Comparison of ENCODE assay signal across 8 mouse cellular contexts in the genomic region with DNA sequence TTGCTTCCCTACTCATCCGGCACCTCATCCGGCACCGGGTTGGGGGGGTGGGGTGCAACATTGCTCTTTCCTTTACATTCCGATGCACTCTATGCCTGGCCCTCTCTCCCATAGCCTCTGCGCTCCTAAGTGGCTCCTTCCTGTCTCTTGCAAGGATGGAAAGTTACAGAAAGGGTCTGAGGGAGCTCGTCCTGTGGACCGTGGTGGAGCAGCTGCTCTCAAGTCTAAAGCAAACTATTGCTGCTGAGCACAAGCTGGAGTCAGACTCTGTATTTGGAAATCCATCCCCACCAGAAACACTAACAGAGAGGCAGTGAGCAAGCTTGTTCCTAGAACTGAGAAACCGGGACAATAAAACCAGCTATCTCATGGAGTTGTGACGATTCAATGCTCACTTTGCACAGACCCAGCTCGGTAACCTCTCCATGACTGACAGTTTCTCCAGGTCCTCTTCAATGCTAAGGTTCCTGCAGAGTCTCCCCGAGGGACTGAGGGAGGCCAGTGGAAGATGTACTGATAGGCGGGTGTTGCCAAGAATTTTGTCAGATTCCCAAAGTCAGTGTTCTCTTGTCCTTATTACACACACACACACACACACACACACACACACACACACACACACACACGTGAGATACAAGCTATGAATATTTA. TPM values are rescaled to one million over a fixed set of nuclear protein-coding genes. Genes with fewer than 3 reads are reported as not detected.
A peak's percentile ranks its signal among the peaks of the same experiment; 100 is the strongest.
DNase-seq lines count a peak whose midpoint lies in the region; ATAC-seq and TF ChIP-seq lines count a peak whose summit lies in the region.

No protein-coding gene starts in this region.

- peaks cover 9% of the 10 kb centered on the region; the same call in 1 of the 2 replicates for H3K4me1 ChIP-seq in lung, embryonic 14.5 days (ENCODE audit: insufficient read depth)
- peaks cover 29% of the 10 kb centered on the region for H3K4me1 ChIP-seq in hindbrain, embryonic 10.5 days (replicated peaks)
- H3K4me1 ChIP-seq in liver, embryonic 15.5 days (replicated peaks): peaks cover 46% of the 10 kb centered on the region
- peaks cover 8% of the 10 kb centered on the region for H3K4me1 ChIP-seq in stomach, embryonic 15.5 days

- DNase-seq in lung, embryonic 14.5 days: peak; percentile 72
- DNase-seq in lung, postnatal 25 days (ENCODE audit: low spot score): no peak
- peak; percentile 3 for DNase-seq in brain, embryonic 18.5 days (ENCODE audit: low read depth, low spot score)
- DNase-seq in hindbrain, embryonic 10.5 days (ENCODE audit: low spot score): peak; percentile 34
- no peak for DNase-seq in gastrocnemius, adult 18-20 months (ENCODE audit: low spot score)
- no peak for DNase-seq in natural killer cell, adult 2 months (ENCODE audit: low spot score in 2 of 2)

- H3K9me3 ChIP-seq in lung, embryonic 14.5 days (ENCODE audit: low read depth, low read length): no peaks in the 10 kb centered on the region
- peaks cover 7% of the 10 kb centered on the region; the same call in 1 of the 2 replicates for H3K9me3 ChIP-seq in hindbrain, embryonic 10.5 days
- no peaks in the 10 kb centered on the region for H3K9me3 ChIP-seq in liver, embryonic 15.5 days (replicated peaks)
- H3K9me3 ChIP-seq in stomach, embryonic 15.5 days: no peaks in the 10 kb centered on the region

- H3K4me3 ChIP-seq in lung, embryonic 14.5 days (ENCODE audit: low read depth, low read length): peak overlapping the region; percentile 98
- peak overlapping the region; percentile 76 for H3K4me3 ChIP-seq in hindbrain, embryonic 10.5 days
- H3K4me3 ChIP-seq in liver, embryonic 15.5 days (replicated peaks): peak overlapping the region; percentile 86
- H3K4me3 ChIP-seq in stomach, embryonic 15.5 days (replicated peaks): peak overlapping the region; percentile 88

- under 1% methylated on average over 13 of the region's 13 CpGs for WGBS in lung, embryonic 14.5 days
- under 1% methylated on average over 13 of the region's 13 CpGs for WGBS in hindbrain, embryonic 10.5 days
- under 1% methylated on average over 13 of the region's 13 CpGs for WGBS in liver, embryonic 15.5 days (ENCODE audit: insufficient replicate concordance)
- 1% methylated on average over 13 of the region's 13 CpGs for WGBS in stomach, embryonic 15.5 days

- TF ChIP-seq CTCF in lung, embryonic 14.5 days (IDR thresholded peaks at IDR 0.05; ENCODE audit: low read depth): no peak

- H3K27me3 ChIP-seq in lung, embryonic 14.5 days (ENCODE audit: insufficient read depth, low read length): no peaks in the 10 kb centered on the region
- H3K27me3 ChIP-seq in hindbrain, embryonic 10.5 days (ENCODE audit: insufficient read depth, poor library complexity, severe bottlenecking): no peaks in the 10 kb centered on the region
- no peaks in the 10 kb centered on the region for H3K27me3 ChIP-seq in liver, embryonic 15.5 days
- no peaks in the 10 kb centered on the region for H3K27me3 ChIP-seq in stomach, embryonic 15.5 days (replicated peaks)

- H3K27ac ChIP-seq in lung, embryonic 14.5 days (ENCODE audit: low read depth): peak overlapping the region; percentile 85
- peak overlapping the region; percentile 87 for H3K27ac ChIP-seq in hindbrain, embryonic 10.5 days
- H3K27ac ChIP-seq in liver, embryonic 15.5 days (replicated peaks): peak overlapping the region; percentile 81
- peak overlapping the region; percentile 88 for H3K27ac ChIP-seq in stomach, embryonic 15.5 days

- no peaks in the 10 kb centered on the region for H3K36me3 ChIP-seq in lung, embryonic 14.5 days (ENCODE audit: insufficient read depth)
- H3K36me3 ChIP-seq in hindbrain, embryonic 10.5 days: peaks cover 8% of the 10 kb centered on the region; the same call in 1 of the 2 replicates
- no peaks in the 10 kb centered on the region for H3K36me3 ChIP-seq in liver, embryonic 15.5 days (replicated peaks)
- no peaks in the 10 kb centered on the region for H3K36me3 ChIP-seq in stomach, embryonic 15.5 days

- H3K9ac ChIP-seq in lung, embryonic 14.5 days: peak overlapping the region; percentile 82
- peak overlapping the region; percentile 77 for H3K9ac ChIP-seq in liver, embryonic 15.5 days
- H3K9ac ChIP-seq in stomach, embryonic 15.5 days: peak overlapping the region; percentile 89; the same call in 1 of the 2 replicates

- no peak for ATAC-seq in lung, embryonic 14.5 days (ENCODE audit: insufficient read depth)
- ATAC-seq in liver, embryonic 15.5 days (ENCODE audit: insufficient read depth): no peak
- ATAC-seq in stomach, embryonic 15.5 days (ENCODE audit: insufficient read depth, low FRiP score, low read depth): no peak

- H3K4me2 ChIP-seq in lung, embryonic 14.5 days: peak overlapping the region; percentile 83
- H3K4me2 ChIP-seq in liver, embryonic 15.5 days: peak overlapping the region; percentile 92
- peak overlapping the region; percentile 70 for H3K4me2 ChIP-seq in stomach, embryonic 15.5 days

RNA-seq across cellular contexts. Expression of gene Uvrag, which starts 1.0 kb away (rescaled TPM):
- polyA plus RNA-seq in lung, embryonic 14.5 days (2014; fragmentation: Nextera tagmentation; extraction: Ambion mirVana): 22.0 and 25.1 TPM in 2 replicates
- polyA plus RNA-seq in hindbrain, embryonic 10.5 days (2016; fragmentation: Nextera tagmentation; extraction: Ambion mirVana): 10.9 and 12.8 TPM in 2 replicates
- polyA plus RNA-seq in liver, embryonic 15.5 days (2015; fragmentation: Nextera tagmentation; extraction: Ambion mirVana): 8.3 and 9.7 TPM in 2 replicates
- 19.1 and 19.4 TPM in 2 replicates for polyA plus RNA-seq in stomach, embryonic 15.5 days (2015; fragmentation: Nextera tagmentation; extraction: Ambion mirVana)
- total RNA-seq in gastrocnemius, adult 18-20 months (2021): 1 to 10 TPM; 7.0 to 10.0 TPM

RNA-seq across cellular contexts. Expression of gene Dgat2, which starts 42.6 kb away (rescaled TPM):
- 17.0 and 25.2 TPM in 2 replicates for polyA plus RNA-seq in lung, embryonic 14.5 days (2014; fragmentation: Nextera tagmentation; extraction: Ambion mirVana)
- 13.1 and 15.0 TPM in 2 replicates for polyA plus RNA-seq in hindbrain, embryonic 10.5 days (2016; fragmentation: Nextera tagmentation; extraction: Ambion mirVana)
- polyA plus RNA-seq in liver, embryonic 15.5 days (2015; fragmentation: Nextera tagmentation; extraction: Ambion mirVana): 137 and 174 TPM in 2 replicates
- 70.2 and 72.0 TPM in 2 replicates for polyA plus RNA-seq in stomach, embryonic 15.5 days (2015; fragmentation: Nextera tagmentation; extraction: Ambion mirVana)
- total RNA-seq in gastrocnemius, adult 18-20 months (2021): 10 to 100 TPM; 41.9 to 56.0 TPM

Comparison
In these comparisons a context has a peak if more than half of its experiments do, and no peak if none do; other contexts are left out.
1. DNase-seq: peak in lung, embryonic 14.5 days (single experiment), brain, embryonic 18.5 days (single experiment) and hindbrain, embryonic 10.5 days (single experiment); none in lung, postnatal 25 days (single experiment), gastrocnemius, adult 18-20 months (single experiment) and natural killer cell, adult 2 months (0 of 2).
2. Peak in every context shown above with its lines, with median percentiles within 50 percentile points of each other: H3K27ac ChIP-seq, H3K4me2 ChIP-seq, H3K4me3 ChIP-seq and H3K9ac ChIP-seq.